Mouse (Mus musculus) right cerebral cortex, postnatal 10 days (tissue): ENCODE measurements around the gene Insyn1.

ENCODE experiments used
- DNase-seq, 2 experiments: peaks; one replicate each; pipeline ENCODE4 v3.0.0; 2021; ENCODE audit warnings: low spot score in 2 of 2

Gene Insyn1

GRCm38 (mm10) chr9:58487076-58487475 is 1.3 kb upstream of the Insyn1 start:
- no peak for DNase-seq

GRCm38 (mm10) chr9:58489133-58489864 is 896 bp downstream of the Insyn1 start:
- peak; percentile 54 to 57 for DNase-seq

DNA sequence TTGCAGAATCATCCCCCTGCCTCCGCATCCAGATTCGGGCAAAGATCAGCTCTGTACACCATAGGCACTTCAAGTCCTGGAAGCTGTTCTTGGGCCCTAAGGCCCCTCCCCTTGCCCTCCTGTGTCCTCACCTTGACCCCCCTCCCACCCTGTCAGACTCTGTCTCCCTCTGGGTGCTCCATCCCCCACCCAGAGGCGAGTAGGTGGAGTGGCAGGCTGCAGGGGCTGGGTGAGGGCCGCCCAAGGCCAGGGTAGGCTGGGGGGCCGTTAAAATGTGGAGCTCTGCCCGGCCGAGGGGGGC is 1.4 kb downstream of the Insyn1 start:
- DNase-seq = no peak

- no peak for DNase-seq
Observed at GRCm38 (mm10) chr9:58490391-58490790, 2.0 kb downstream of the Insyn1 start.

DNA sequence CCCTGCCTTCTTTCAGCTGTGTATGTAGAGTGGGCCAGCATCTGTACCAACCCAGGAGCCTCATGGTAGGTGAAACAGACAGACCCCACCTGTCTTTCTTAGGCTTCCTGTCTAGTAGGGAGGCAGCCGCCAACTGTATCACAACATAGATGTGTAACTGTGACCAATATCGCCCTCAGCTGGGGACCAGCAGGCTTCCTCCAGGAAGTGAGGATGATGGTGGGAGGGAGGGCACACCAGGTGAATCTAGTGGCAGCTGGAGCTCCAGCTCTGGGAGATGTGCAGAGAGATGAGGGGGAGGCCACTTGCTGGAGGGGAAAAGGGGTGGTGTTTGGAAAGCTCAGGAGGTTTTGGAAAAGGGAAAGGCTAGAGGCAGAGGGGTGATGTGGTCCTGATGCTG is 6.6 kb downstream of the Insyn1 start:
- DNase-seq = peak in 1 of 2 experiments; percentile 56

DNA sequence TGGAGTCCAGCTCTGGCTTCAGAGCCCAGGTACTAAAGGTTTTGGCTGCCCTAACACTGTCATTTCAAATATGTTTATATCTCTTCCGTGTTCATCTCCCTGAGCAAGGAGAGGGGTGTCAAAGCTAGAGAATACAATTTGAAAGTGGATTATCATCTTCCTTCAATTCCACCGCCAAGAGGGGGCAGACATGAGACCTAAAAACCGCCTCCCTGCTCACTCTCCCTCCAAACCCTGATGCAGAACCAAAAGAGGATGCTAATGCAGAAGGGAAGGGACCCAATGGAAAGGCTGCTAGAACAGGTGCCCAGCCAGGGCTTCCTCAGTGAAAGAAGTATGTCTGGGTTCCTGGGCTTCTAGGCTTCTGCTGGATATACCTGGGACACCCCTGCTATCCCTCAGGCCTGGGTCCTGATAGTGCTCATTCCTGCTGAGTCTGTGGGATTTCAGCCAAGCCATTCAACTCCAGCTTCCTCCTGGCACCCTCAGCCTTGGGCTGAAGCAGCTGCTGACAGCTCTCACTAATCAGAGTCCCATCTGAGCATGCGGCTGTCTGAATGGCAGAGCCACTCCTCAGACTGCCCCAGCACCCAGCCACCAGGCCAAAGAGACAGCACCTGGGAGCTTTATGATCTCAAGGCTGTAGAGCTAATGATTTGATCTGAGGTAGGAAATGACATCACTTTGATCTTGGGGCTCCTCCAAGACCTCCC is 8.2 kb downstream of the Insyn1 start:
- peak in 1 of 2 experiments; percentile 54 for DNase-seq

- DNase-seq = no peak
Observed at GRCm38 (mm10) chr9:58497942-58498341, 9.5 kb downstream of the Insyn1 start.

GRCm38 (mm10) chr9:58500946-58501345 is 12.5 kb downstream of the Insyn1 start:
- DNase-seq = no peak

DNA sequence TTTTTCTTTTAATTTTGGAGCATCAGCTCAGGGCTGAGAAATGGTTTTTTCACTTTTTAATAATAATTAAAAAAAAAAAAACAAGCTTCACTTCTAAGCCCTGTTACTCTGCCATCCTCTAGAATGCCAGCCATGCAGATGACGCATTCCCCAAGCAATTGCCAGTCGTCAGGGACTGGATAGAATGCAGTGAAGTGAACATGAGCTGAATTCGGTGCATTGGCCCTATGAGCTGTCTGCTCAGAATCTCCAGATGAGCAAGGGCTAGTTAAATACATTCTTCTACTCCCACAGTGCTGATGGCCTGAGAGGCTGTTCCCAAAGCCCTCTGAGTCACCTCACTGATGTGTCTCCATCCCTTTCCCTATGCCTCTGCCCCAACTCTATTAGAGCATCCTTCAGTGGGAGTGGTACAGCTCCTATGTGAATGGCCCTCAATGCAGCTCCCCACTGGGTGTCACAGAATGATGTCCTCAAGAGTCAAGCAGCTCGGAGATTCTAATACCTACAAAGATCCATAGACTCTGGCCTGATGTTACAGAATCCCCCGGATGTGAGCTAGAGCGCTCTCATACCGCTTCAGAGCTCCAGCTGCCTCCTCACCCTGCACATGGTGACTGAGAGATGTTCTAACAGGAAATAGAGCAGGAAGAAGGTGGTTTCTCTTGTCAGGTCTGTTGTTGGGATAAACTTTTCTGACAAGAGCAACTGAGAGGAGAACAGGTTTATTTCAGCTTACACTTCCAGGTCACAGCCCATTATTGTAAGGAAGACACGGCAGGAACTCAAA is 19.0 kb downstream of the Insyn1 start:
- DNase-seq = no peak

GRCm38 (mm10) chr9:58510452-58510851 is 22.0 kb downstream of the Insyn1 start:
- no peak for DNase-seq

- no peak for DNase-seq
Observed at GRCm38 (mm10) chr9:58513749-58514148, 25.3 kb downstream of the Insyn1 start.

DNA sequence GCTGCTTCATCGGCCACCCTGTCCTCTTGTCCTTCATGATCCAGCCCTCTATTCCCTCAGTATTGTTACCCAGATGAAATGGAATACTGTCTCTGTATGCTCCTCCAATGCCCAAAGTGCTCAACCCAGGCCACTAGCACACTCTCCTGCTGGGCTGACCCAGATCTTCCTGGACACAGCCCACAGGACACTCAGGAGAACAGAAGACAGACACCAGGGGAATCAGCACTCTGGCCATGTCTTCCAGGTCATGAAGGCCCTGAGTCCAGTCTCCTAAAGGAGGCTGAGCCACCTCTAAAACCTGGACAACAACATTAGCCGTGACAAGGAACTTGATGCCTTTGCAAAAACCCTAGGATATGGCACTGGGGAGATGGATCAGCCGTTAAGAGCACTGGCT is 28.1 kb downstream of the Insyn1 start:
- no peak for DNase-seq

DNA sequence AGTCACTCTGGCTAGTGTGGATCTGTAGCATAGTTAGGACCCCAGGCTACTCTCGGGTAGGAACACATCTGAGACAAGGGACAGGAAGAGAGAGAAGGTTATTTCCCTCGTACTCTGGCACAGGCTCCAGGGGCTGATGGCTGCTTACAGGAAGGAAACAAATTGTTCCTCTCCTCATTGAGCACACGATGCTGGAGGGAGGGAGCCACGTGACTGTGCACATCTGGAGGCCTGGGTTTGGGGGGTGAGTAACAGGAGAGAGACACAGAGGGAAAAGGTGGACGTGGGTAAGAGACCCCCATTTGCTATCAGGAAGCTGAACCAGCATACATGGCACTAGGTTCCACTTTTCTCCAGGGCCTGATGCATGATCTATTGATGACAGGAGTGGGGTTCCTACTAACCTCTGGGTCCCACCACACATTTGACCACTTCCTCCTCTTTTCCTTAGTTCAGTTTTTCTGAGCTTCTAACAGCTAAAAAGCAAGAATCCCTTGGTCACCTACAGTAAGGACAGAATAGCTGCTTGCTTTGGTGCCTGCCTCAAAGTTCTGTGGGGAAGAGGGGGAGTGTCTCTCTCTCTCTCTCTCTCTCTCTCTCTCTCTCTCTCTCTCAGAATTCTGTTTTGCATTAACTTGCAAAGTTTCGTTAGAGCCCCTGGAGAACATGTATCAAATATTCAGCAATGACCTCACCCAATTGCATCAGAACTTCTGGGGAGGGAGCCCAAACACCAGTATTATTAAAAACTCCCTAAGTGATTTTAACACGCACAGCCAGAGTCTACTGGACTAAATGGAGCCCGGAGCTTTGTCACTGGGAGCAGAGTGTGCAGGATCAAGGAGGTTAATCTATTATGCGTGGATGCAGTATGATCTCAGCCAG is 29.7 kb downstream of the Insyn1 start:
- DNase-seq = no peak

- no peak for DNase-seq
Observed at GRCm38 (mm10) chr9:58519953-58520352, 31.6 kb downstream of the Insyn1 start.

DNA sequence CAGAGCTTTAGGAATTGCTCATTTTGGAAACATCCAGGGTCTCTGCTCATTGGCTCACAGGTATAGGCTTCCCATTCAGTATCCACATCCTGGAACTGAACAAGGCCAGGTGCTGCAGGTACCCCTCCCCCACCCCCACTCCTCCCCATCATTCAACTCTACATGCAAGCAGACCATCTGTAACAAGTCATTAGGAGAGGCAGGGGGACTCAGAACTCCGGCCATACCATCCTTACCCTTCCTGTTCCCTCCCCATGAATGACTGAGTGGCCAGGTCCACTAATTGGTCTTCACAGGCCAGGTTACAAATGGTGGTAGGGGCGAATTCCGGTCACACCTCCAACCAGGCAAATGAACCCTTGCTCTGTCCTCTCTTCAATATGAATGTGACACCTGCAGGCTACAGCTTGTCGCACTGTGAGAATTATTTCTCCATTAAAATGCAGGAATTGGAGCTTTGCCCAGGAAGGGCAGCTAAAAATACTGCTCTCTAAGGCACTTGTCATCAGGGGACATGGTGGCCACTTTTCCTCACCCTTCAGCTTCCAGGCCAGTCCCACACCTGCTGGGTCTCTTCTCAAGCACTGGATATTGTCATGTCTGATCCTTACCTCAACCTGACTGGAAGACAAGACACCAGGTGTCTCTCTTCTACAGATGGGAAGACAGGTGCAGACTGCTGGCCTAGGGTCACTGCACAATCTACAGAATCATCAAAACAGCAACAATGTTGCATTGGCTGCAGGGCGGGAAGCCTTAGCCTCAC is 32.6 kb downstream of the Insyn1 start:
- no peak for DNase-seq

GRCm38 (mm10) chr9:58521883-58522423 is 33.5 kb downstream of the Insyn1 start:
- DNase-seq = no peak

GRCm38 (mm10) chr9:58525108-58525507 is 36.7 kb downstream of the Insyn1 start:
- no peak for DNase-seq

DNA sequence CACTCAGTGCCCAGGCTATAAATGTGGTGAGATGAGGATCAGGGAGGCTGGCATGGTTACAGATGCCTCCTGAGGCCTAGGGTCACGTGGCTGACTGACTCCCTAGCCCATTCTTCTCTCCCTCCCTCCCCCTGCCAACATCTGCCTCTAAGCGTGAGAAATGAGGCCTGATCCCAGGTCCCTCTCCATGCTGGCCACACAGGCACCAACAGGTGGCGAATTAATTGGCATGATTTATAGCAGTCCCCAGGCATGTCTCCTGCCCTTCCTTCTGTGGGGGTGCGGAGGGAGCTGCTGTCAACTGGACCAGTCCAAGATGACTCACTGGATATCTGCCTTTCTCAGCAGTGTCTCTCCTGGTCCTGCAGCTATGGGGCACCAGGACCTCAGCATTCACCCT is 39.4 kb downstream of the Insyn1 start:
- no peak for DNase-seq

- no peak for DNase-seq
Observed at GRCm38 (mm10) chr9:58530407-58530806, 42.0 kb downstream of the Insyn1 start.

GRCm38 (mm10) chr9:58532236-58532635 is 43.8 kb downstream of the Insyn1 start:
- no peak for DNase-seq

DNA sequence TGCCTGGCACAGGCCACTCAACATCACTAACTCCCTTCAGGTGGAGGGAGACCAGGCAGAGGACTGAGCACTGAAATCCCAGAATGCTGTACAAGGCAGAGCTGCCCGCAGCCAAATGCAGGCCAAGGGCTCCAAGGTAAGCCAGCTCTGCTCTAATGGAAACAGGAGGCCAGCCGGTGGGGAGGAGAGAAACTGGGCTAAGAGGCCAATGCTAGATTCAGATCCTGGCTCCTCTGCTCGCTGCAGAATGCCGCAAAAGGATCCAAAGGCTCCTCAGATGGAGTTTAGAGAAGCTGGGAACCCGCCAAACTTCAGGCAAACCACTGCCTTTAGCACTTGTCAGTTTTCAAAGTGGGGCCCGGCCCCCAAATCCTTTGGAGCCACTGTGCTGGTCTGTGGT is 44.9 kb downstream of the Insyn1 start:
- peak; percentile 40 to 49 for DNase-seq
